Mouse (Mus musculus): ENCODE measurements around the gene Man1c1.
A peak's percentile ranks its signal among the peaks of the same experiment; 100 is the strongest.

The Man1c1 gene

DNA sequence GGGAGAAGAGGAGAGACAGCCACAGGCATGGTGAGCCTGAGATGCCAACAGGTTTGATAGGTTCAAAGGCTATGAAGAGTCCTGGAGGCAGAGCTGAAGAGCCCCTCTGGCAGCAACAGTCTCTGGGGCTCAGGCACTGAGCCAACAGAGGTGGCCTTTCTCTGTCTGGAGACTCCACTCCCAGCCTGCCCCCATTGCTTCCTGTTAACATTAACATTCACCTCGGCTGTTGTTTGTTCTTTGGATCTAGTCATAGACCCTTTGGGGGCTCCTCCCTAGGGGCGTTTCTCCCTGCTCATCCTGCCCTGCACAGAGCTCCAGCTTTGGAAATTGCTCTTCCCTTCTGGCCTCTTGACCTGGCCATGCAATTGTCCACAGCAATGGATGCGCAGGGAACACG lies 20.9 kb upstream of the Man1c1 start:
- no peak for DNase-seq (ENCODE audit: low spot score)

DNA sequence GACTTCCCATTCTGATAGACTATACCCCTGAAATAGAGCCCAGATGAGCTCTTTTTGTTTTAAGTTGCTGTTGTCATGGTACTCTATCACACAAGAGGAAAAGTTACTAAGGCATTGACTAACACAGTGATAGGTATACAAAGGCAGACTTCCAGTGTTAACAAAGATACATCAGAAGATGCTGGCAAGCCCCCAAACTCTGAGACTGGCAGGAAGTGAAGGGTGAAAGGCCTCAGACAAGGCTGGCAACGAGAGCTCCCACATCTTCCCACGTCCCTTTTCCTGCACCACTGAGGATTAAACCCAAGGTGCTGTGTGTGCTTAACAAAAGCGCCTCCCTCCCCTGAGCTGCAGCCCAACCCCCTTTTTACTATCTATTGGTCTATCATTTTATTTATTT lies 19.2 kb upstream of the Man1c1 start:
- no peak for DNase-seq (ENCODE audit: low spot score)

DNA sequence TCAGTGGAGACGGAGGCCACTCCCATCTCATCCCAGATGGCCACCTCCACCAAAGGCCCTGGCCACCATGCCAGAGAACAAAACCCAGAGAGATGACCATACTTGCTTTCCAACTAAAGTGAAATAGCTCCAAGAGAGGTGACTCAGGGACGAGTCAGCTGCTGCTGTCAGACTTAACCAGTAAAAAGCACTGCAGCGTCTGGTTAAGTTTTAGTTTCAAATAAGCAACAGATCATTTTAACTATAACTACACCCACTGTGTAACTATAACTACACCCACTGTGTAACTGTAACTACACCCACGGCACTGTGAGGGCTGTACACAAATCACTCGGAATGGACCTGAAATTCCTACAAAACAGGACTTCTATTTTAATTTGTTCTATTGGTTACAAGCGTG lies 17.0 kb upstream of the Man1c1 start:
- no peak for DNase-seq (ENCODE audit: low spot score)

DNA sequence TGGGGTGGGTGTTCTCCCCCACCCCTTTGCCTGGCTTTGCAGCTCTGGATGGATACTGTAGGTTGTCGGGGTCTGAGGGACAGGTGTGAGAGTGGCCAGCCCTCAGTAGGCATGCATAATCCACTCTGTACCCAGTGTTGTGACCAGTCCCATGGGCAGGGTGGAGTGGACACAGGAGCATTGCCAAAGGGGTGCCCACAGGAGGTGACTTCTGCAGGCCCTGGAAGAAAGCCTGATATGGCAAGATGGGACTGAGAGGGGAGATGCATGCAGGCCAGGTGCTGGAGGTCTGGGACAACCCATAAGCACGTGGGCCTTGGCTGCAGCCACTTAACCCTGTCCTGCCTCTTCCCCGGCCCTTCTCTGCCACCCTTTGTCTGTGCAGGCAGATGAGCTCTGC lies 16.3 kb upstream of the Man1c1 start:
- no peak for DNase-seq (ENCODE audit: low spot score)

DNA sequence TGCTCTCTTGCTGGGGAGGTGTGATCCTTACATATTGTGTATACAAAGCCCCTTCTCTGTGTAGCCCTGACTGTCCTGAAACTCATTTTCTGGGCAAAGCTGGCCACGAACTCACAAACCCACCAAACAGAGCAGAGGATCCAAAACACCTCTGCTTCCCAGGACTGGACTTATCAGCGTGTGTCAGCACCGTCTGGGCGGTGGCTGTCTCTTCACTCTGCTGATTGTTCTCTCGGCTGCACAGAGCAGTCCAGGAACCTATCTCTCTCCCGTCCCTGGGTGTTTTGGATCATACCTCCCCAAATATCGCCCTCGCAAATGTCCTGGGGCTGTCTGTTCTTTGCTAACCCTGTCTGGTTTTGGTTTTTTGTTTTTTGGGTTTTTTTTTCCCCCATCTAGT lies 15.4 kb upstream of the Man1c1 start:
- peak; percentile 76 for DNase-seq (ENCODE audit: low spot score)

DNA sequence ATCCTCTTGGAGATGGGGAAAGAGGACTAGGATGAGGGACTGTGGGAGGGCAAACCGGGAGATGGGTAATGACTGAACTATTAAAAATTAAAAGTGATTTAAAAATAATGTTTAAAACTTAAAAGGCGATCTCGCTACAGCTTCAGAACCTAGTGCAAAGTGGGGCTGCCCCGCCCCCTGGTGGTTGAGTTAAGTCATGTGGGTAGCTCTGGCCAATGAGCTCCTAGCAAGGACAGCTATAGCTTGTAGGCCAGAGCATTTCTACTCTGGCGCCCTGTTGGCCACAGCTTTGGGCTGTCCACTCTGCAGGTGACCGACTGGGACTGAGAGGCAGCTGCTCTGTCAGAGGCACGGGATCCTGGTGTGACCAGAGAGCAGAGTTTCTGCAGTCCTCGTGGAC lies 9.8 kb upstream of the Man1c1 start:
- peak; percentile 76 for DNase-seq (ENCODE audit: low spot score)

DNA sequence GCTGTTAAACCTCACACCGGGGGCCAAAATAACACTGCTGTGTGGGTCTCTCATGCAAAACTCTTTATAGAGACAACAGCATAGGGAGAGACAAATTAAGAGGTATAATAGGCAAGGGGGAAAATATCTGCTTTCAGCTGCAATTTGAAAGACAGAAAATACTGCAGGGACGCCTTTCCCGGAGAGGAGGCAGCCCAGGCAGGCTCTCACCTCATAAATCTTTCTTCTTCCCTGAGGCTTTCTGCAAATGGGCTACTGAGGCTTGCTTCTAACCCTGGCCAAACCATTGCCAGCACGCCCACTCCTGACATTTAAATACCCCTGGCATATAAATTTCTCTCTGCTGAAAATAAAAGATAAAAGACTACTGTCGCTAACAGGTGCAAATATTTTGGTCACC lies 1.2 kb upstream of the Man1c1 start:
- DNase-seq (ENCODE audit: low spot score), result no peak

DNA sequence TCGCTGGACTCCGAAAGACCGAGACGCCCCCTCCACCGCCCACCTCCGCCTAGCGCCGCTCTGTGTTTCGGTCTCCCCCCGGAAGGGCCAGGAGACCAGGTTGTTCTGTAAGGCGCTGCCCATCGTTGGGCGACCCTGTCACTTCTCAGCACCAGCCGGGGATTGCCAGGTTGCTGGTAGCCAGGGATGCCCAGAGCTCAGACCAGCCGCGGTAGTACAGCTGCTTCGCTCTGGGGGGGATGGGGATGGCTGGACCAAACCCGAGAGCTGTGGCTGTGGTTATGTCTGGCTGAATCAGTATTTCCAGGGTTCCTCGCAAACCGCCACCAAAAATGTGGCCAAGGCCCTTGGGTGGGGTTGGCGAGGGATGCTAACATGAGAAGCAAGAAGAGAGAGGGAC lies 500 bp upstream of the Man1c1 start:
- no peak for DNase-seq (ENCODE audit: low spot score)

DNA sequence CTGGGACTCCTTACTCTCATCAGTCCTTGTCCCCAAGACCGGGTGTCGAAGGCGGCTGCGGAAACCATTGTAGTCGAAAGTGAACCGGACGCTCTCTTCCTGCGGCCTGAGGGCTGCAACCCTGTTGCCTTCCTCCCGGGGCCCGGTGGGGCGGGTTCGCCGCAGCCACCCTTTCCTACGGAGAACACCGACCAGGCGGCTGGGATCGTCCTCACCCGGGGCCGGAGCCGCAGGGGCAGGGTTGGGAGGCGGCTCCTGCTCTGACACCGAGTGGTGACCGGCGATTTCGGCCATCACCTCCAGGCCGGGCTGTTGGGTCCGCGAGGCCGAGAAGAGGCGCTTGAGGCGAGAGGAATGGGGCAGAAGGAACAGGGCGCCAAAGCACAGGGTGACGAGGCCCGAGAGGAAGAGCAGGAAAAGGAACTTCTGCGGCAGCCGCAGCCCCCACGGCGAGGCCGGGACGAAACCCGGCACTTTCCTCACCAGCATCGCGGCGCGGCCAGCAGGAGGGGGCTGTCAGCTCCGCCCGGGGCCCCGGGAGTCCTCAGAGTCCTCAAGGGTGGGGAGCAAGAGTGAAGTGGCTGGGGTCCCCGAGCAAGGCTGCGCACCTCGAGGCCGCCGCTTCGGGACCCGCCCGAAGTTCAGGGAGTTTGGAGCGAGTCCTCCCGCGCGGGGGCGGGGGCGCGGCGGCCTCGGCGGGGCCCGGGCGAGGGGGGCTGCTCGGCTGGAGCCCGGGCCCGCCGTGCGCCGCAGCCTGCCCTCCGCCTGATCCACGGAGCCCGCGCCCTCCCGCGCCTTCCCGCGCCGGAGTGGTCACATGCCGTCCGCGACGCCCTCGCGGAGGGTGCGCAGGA lies 882 bp downstream of the Man1c1 start:
- DNase-seq (ENCODE audit: low spot score), result no peak

DNA sequence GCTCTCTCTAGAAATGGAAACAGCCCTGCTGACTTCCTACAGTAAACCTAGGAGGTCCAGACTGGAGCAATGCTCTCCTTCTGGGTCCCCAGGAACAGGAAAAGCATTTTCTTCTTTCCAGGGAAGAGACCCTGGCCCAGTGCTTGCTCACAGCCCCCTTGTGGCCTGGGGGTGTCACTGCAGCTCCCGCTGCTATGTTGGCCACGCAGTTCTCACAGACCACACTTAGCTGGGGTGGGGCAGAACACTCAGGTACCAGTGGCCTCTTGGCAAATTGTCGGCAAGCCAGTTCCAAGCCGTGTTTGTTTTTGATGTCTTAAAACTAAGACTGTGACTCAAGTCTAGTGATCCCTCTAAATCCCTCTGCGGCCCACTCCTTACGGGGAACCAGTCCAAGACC lies 2.2 kb downstream of the Man1c1 start:
- DNase-seq (ENCODE audit: low spot score), result peak; percentile 31

DNA sequence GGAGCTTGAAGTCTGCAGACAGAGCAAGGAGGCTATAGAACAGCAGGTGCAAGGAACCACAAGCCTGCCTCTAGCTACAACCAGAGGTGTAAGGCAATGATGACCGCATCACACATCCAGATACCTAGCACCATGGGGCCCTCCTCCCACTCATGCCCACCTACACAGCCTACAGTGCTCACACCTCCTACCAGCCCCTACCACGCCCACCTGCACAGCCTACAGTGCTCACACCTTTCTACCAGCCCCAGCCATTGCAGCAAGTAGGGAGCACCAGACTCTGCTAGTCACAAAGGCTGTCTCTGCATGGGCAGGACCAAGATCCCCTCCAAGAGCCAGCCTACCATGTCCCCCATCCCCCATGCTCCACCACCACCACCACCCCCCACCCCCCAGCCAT lies 3.2 kb downstream of the Man1c1 start:
- DNase-seq (ENCODE audit: low spot score), result no peak

DNA sequence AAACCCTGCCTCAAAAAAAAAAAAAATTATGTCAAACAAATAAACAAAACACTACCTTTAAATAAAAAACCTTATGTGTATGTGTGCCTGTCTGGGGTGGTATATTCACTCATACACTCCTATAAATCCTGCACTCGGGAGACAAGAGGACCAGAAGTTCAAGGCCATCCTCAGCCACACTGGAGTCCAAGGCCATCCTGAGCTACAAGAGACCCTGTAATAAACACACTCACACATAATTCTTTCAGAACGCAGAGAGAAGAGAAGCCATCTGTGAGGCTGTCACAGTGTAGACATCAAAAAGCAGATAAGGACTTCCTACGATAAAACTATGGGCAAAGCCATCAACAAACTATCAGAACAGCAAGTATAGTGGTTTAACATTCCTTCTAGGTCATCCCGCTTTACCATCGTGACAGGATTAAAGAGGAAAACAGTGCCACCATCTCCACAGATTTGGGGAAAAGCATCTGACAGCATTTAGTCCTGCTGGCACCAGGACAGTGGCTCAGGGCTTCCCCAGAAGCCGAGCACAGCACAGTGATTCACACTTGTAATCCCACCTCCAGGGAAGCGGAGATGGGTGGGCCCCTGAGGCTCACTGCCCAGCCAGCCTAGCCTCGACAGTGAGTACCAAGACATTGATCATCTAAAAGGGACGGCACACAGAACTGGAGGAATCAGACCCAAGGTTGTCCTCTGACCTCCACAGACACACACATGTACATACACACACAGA lies 10.7 kb downstream of the Man1c1 start:
- DNase-seq (ENCODE audit: low spot score), result no peak

DNA sequence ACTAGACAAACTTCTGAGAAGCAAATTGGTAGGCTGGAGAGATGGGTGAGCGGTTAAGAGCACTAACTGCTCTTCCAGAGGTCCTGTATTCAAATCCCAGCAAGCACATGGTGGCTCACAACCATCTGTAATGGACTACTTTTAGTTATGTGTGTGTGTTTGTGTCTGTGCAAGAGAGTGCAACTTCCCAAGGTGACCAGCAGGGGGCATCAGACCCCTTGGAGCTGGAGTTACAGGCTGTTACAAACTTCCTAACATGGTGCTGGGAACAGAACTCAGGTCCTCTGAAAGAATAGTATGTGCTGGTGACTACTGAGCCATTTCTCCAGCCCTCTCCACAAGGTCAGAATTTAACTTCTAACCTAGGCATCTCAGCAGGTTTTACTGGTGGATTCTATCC lies 11.7 kb downstream of the Man1c1 start:
- no peak for DNase-seq (ENCODE audit: low spot score)

DNA sequence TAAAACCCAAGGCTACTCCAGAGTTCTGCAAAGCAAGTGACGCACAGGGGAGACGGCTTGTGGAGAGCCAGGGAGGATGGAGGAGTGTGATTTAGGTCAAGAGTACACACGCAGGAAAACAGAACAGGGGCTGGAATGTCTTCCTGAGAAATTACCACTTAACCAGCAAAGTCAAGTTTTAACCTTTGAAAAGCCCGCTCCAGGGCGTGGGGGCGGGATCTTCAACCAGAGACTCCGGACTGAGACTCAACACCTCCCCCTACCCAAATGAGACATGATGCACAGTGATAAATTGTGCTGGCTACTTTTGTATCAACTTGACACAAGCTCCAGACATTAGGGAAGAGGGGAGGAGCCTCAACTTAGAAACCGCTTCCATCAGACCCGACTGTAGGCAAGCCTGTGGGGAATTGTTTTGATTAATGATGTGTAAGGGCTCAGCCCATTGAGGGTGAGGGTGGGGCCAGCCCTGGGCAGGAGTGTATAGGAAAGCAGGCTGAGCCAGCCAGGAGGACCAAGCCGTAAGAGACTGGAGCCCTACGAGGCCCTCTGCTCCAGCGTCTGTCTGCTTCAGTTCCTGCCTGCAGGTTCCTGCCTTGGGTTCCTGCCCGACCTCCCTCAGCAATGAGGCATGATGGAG lies 17.9 kb downstream of the Man1c1 start:
- no peak for DNase-seq (ENCODE audit: low spot score)

DNA sequence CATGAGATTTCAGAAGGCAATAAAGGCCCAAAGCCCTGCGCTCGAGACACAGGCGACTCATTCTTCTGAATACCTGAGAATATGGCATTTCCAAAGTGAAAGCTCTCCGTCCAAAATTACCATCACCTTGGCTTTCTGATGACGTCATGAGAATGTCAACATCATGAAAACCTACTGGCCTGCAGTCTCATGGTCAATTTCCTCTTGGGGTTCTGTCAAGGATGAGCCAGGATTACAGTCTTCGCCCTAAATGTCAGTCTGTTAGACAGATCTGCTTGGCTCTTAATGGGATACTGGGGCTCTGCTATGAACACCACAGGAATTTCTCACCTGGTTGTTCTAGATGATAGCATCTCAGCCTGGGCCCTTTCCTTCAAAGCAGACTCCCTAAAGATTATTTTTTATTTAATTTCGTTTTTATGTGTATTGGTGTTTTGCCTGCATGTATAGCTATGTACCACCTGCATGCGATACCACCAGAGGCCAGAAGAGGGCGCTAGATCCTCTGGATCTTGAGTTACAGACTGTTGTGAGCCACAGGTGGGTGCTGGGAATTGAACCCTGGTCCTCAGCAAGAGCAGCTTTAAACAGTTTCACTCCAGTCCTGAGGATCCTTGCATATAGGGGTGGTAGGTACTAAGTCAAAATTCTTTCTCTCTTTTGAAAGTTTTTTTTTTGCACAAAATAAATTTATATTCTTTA lies 19.3 kb downstream of the Man1c1 start:
- DNase-seq (ENCODE audit: low spot score), result no peak

DNA sequence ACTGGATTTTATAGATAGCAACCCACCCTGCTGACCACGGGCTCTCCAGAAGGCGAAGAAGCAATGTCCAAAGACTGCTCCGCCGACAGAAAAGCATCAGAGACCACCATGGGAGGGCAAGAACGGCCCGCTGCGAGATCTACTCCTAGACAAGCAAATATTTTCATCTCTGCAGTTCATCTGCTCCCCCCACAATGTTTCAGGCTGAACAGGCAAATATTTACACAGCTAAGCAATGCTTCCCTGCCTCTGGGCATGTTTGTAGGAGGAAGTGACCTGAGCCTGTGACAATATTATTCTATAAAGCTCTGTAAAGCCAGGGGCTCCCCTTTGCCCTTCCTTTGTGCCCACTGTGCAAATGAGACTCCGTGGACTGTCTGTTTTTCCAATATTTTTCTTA lies 20.2 kb downstream of the Man1c1 start:
- no peak for DNase-seq (ENCODE audit: low spot score)

DNA sequence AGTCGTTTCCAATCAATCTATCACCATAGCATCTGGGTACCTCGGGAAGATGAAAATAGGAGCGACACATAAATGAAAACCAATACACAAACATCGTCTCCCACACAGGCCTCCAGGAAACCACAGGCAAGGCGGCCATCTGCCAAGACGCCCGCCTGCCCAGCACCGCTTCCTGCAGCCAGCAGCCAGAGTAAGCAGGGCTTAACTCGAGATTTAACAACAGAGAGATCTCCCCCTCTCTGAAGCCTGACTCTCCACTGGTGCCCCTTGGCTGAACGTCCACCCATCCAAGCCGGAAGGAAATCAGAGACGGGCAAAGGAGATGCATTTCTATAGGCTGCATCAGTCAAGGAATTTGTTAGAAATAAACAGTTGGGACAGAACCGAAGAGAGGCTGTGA lies 21.1 kb downstream of the Man1c1 start:
- DNase-seq (ENCODE audit: low spot score), result no peak

DNA sequence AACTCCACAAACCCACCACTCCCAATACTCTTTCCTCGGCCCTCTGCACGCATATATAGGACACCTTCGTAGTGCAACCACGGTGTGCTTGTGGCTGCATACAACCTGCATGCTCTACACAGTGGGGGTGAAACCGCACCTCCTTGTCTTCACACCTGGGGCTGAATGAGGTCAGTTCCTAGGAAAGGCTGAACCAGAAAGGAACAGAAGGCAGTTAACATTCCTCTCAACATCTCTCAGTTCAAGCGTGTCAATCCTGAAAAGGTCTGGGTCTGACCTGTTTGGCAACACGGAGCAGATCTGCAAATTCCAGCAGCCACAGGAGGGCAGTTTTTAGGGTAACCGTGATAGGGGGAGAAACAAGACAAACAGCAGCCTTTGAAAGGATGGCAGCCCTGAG lies 21.7 kb downstream of the Man1c1 start:
- no peak for DNase-seq (ENCODE audit: low spot score)

DNA sequence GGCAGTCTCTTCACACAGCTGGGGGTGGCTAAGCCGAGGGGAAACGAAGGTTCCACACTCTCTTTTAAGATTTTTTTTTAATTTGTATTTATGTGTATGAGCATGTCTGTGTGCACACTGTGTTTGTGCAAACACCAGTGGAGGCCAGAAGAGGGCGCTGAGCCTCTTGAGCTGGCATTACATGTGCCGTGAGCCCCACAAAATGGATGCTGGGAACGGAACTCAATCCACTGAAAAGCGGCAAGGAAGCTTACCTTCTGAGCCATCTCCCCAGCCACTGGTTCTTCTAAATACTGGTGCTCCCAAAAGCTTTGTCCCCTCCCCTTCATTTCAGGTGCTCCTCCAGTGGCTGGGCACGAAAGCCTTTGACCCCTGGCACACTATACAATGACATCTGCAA lies 22.3 kb downstream of the Man1c1 start:
- DNase-seq (ENCODE audit: low spot score), result no peak

DNA sequence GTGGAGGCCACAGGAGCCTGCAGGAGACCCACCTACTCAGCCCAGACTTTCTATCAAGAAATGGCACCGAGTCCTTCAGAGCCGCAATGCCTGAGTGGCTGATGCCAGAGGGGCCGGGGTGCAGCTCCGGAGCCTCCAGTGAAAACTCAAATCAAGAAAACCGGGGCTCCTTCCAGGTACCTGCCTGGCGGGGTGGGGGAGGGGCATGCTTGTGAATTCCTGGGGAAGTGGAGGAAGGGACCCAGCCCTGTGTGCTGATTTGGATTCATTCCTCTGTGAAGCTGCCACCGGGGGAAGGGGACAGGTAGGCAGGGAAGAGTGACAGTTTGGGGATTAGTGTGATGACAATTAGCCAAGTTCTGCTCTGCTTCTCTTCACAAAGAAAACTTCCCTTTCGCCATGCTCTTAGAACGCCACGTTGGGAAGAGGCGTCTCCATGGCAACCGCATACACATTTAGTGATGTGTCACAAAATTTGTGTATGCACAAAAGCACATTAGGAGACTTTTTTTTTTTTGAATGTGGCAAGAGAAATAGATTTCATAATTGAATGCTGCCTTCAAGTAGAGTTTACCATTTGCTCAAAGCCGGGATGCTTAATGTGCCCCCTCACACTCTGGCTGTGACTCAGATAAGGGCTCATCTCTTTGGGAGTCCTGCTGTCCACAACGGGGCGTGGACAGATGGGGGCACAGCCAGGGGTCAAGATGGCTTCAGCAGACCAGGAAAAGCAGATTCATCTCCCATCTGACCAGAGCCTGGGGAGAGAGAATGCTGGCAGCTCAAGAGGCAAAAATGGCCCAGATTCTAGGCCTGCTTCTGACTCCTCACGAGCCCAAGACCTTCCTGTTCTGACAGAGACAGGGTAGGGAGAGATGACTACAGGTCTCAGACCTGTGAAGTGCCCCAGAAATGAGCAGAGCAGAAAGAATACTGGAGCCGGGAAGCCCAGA lies 26.3 kb downstream of the Man1c1 start:
- DNase-seq (ENCODE audit: low spot score), result no peak

DNA sequence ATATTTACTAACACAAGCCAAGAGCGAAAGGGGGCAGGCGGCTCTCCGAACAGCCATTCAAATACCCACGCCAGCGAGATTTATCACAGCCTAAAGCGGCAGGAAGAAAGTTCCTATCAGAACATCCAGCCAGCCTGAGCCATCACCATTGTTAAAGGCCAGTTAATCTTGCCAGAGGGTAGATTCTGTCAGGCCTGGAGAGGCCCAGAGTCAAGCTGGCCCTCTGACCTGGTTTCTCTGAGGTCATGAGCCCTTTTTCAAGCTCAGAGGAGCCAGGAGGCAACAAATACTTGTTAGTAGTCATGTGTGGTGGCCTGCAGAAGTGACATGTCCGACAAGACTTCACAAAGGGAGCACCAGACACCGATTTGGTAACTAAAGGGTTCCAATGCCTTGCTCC lies 28.3 kb downstream of the Man1c1 start:
- no peak for DNase-seq (ENCODE audit: low spot score)

Measured in c-Kit-positive CD71-positive TER-119-positive erythroid progenitor cells, embryonic 14.5 days (primary cell).